Comparison of ENCODE assay signal across 9 mouse cellular contexts in genomic region chr7:74323683-74324082, GRCm38 (mm10).
DNase-seq lines count a peak whose midpoint lies in the region; ATAC-seq lines count a peak whose summit lies in the region.
"Had no signal": no experiment of that assay in that cellular context is flagged by ENCODE, and none has a peak within 500 bp of the region (broad histone marks: within the 10 kb centered on the region; RNA-seq: fewer than 3 reads in every experiment).

No protein-coding gene starts in this region.

- H3K9me3 ChIP-seq in forebrain, embryonic 11.5 days (ENCODE audit: control insufficient read depth, low read length) = no peaks in the 10 kb centered on the region
- no peaks in the 10 kb centered on the region for H3K9me3 ChIP-seq in forebrain, embryonic 16.5 days (ENCODE audit: control insufficient read depth, low read length)
- H3K9me3 ChIP-seq in heart, embryonic 12.5 days (replicated peaks) = no peaks in the 10 kb centered on the region
- no peaks in the 10 kb centered on the region for H3K9me3 ChIP-seq in kidney, embryonic 16.5 days (ENCODE audit: low read length)
- H3K9me3 ChIP-seq in midbrain, embryonic 12.5 days = no peaks in the 10 kb centered on the region

- no peak overlapping the region for H3K4me2 ChIP-seq in forebrain, embryonic 11.5 days (ENCODE audit: low read depth, low read length, severe bottlenecking)
- H3K4me2 ChIP-seq in forebrain, embryonic 16.5 days (ENCODE audit: low read length) = no peak overlapping the region
- H3K4me2 ChIP-seq in heart, embryonic 12.5 days = no peak overlapping the region
- no peak overlapping the region for H3K4me2 ChIP-seq in kidney, embryonic 16.5 days (replicated peaks; ENCODE audit: low read depth, low read length)
- H3K4me2 ChIP-seq in midbrain, embryonic 12.5 days (replicated peaks) = no peak overlapping the region

- WGBS in forebrain, embryonic 11.5 days = 61% methylated on average over 5 of the region's 5 CpGs
- 43% methylated on average over 5 of the region's 5 CpGs for WGBS in forebrain, embryonic 16.5 days
- 57% methylated on average over 5 of the region's 5 CpGs for WGBS in heart, embryonic 12.5 days
- WGBS in kidney, embryonic 16.5 days = 31% methylated on average over 5 of the region's 5 CpGs
- whole genome bisulfite sequencing in midbrain, embryonic 12.5 days = 62% methylated on average over 5 of the region's 5 CpGs

- no peak overlapping the region for H3K9ac ChIP-seq in forebrain, embryonic 11.5 days (ENCODE audit: low read length)
- H3K9ac ChIP-seq in forebrain, embryonic 16.5 days (replicated peaks; ENCODE audit: low read depth, low read length) = no peak overlapping the region
- H3K9ac ChIP-seq in heart, embryonic 12.5 days = no peak overlapping the region
- H3K9ac ChIP-seq in kidney, embryonic 16.5 days (replicated peaks; ENCODE audit: low read length) = no peak overlapping the region
- no peak overlapping the region for H3K9ac ChIP-seq in midbrain, embryonic 12.5 days (replicated peaks)
- H3K9ac ChIP-seq: liver, postnatal 0 days had no signal

- no peaks in the 10 kb centered on the region for H3K36me3 ChIP-seq in forebrain, embryonic 11.5 days (ENCODE audit: control insufficient read depth, insufficient read depth, low read length)
- no peaks in the 10 kb centered on the region for H3K36me3 ChIP-seq in forebrain, embryonic 16.5 days (ENCODE audit: control insufficient read depth, insufficient read depth)
- peaks cover 10% of the 10 kb centered on the region for H3K36me3 ChIP-seq in heart, embryonic 12.5 days
- H3K36me3 ChIP-seq in kidney, embryonic 16.5 days (ENCODE audit: insufficient read depth, low read length) = no peaks in the 10 kb centered on the region
- H3K36me3 ChIP-seq in midbrain, embryonic 12.5 days = no peaks in the 10 kb centered on the region

- no peak overlapping the region for H3K4me3 ChIP-seq in forebrain, embryonic 11.5 days (ENCODE audit: low read depth, low read length)
- H3K4me3 ChIP-seq in forebrain, embryonic 16.5 days (replicated peaks; ENCODE audit: low read length) = no peak overlapping the region
- no peak overlapping the region for H3K4me3 ChIP-seq in heart, embryonic 12.5 days
- H3K4me3 ChIP-seq in kidney, embryonic 16.5 days (ENCODE audit: low read length) = no peak overlapping the region
- H3K4me3 ChIP-seq in midbrain, embryonic 12.5 days = no peak overlapping the region

- intact Hi-C loops in gastrocnemius, postnatal 14 days (cut with DNase I; ENCODE audit: low total_unique reads) = no loop called here

- no peak overlapping the region for H3K27ac ChIP-seq in forebrain, embryonic 11.5 days (ENCODE audit: low read depth, low read length)
- no peak overlapping the region for H3K27ac ChIP-seq in forebrain, embryonic 16.5 days (ENCODE audit: low read length)
- no peak overlapping the region for H3K27ac ChIP-seq in heart, embryonic 12.5 days (ENCODE audit: poor library complexity, severe bottlenecking)
- no peak overlapping the region for H3K27ac ChIP-seq in kidney, embryonic 16.5 days (ENCODE audit: low read length)
- H3K27ac ChIP-seq in midbrain, embryonic 12.5 days (replicated peaks) = no peak overlapping the region

- peaks cover 2% of the 10 kb centered on the region; the same call in 1 of the 2 replicates for H3K4me1 ChIP-seq in forebrain, embryonic 11.5 days (replicated peaks; ENCODE audit: control insufficient read depth, insufficient read depth, low read length)
- peaks cover 37% of the 10 kb centered on the region for H3K4me1 ChIP-seq in forebrain, embryonic 16.5 days (replicated peaks; ENCODE audit: control insufficient read depth, insufficient read depth, low read length)
- peaks cover 8% of the 10 kb centered on the region for H3K4me1 ChIP-seq in heart, embryonic 12.5 days (replicated peaks)
- H3K4me1 ChIP-seq in kidney, embryonic 16.5 days (ENCODE audit: insufficient read depth, low read length) = peaks cover 9% of the 10 kb centered on the region
- H3K4me1 ChIP-seq in midbrain, embryonic 12.5 days = peaks cover 31% of the 10 kb centered on the region

- ATAC-seq in forebrain, embryonic 11.5 days (replicated peaks; ENCODE audit: low FRiP score) = 0 out of 2 replicates have a peak, but pooled peaks have one; percentile 29
- ATAC-seq in forebrain, embryonic 16.5 days = no peak
- ATAC-seq in heart, embryonic 12.5 days (ENCODE audit: insufficient number of reproducible peaks, low FRiP score) = peak; percentile 61
- peak; percentile 87; the same call in 1 of the 2 replicates for ATAC-seq in kidney, embryonic 16.5 days (ENCODE audit: low FRiP score, low TSS enrichment)
- 0 out of 2 replicates have a peak, but pooled peaks have one; percentile 45 for ATAC-seq in midbrain, embryonic 12.5 days (ENCODE audit: low FRiP score, low read depth)
- ATAC-seq: liver, postnatal 0 days had no signal

- DNase-seq in forebrain, embryonic 11.5 days (ENCODE audit: low spot score) = no peak
- no peak for DNase-seq in gastrocnemius, postnatal 14 days
- DNase-seq in layer of hippocampus, postnatal 25 days (ENCODE audit: extremely low spot score in 1 of 2, low spot score in 1 of 2) = no peak
- DNase-seq in urinary bladder, postnatal 25 days (ENCODE audit: low spot score) = no peak
- DNase-seq: liver, postnatal 0 days had no signal

- no peaks in the 10 kb centered on the region for H3K27me3 ChIP-seq in forebrain, embryonic 11.5 days (ENCODE audit: control insufficient read depth, insufficient read depth, low read length)
- H3K27me3 ChIP-seq in forebrain, embryonic 16.5 days (replicated peaks; ENCODE audit: control insufficient read depth, insufficient read depth, low read length) = no peaks in the 10 kb centered on the region
- H3K27me3 ChIP-seq in heart, embryonic 12.5 days (replicated peaks) = no peaks in the 10 kb centered on the region
- no peaks in the 10 kb centered on the region for H3K27me3 ChIP-seq in kidney, embryonic 16.5 days (ENCODE audit: insufficient read depth, low read length)
- no peaks in the 10 kb centered on the region for H3K27me3 ChIP-seq in midbrain, embryonic 12.5 days
